Mouse (Mus musculus) embryo, embryonic 11.5 days (tissue): ENCODE results near the gene Tmem51.

ENCODE experiments used
- DNase-seq: peaks from one replicate; pipeline ENCODE4 v3.0.0-alpha.2; 2012; ENCODE audit warnings: low read depth, low spot score

Tmem51 gene

GRCm38 (mm10) chr4:142084131-142084899 is at the start of gene Tmem51:
Gene Tmem51 (minus strand): TSS chr4:142084304.
- DNase-seq = no peak

GRCm38 (mm10) chr4:142130162-142130561 is 46.1 kb upstream of the Tmem51 start:
- DNase-seq = no peak

- DNase-seq = no peak
These were observed 43.2 kb upstream of the Tmem51 start for GRCm38 (mm10) chr4:142127275-142127788.

- no peak for DNase-seq
These were observed 42.7 kb upstream of the Tmem51 start for GRCm38 (mm10) chr4:142126641-142127274.

- no peak for DNase-seq
These were observed 37.1 kb upstream of the Tmem51 start for GRCm38 (mm10) chr4:142121164-142121563.

GRCm38 (mm10) chr4:142118522-142118921 is 34.4 kb upstream of the Tmem51 start:
- DNase-seq = no peak

GRCm38 (mm10) chr4:142117993-142118392 is 33.9 kb upstream of the Tmem51 start:
- DNase-seq = no peak

- DNase-seq = no peak
These were observed 29.2 kb upstream of the Tmem51 start for GRCm38 (mm10) chr4:142113306-142113705.

- DNase-seq = no peak
These were observed 19.1 kb upstream of the Tmem51 start for GRCm38 (mm10) chr4:142103081-142103671.

- peak; percentile 58 for DNase-seq
These were observed 14.2 kb upstream of the Tmem51 start for GRCm38 (mm10) chr4:142098303-142098702.

GRCm38 (mm10) chr4:142097871-142098270 is 13.8 kb upstream of the Tmem51 start:
- DNase-seq = no peak

- no peak for DNase-seq
These were observed 11.6 kb upstream of the Tmem51 start for GRCm38 (mm10) chr4:142095513-142096241.

- DNase-seq = no peak
These were observed 10.3 kb upstream of the Tmem51 start for GRCm38 (mm10) chr4:142094386-142094785.

- DNase-seq = no peak
These were observed 7.0 kb upstream of the Tmem51 start for GRCm38 (mm10) chr4:142091100-142091499.

- no peak for DNase-seq
These were observed 5.9 kb upstream of the Tmem51 start for GRCm38 (mm10) chr4:142089966-142090365.

- no peak for DNase-seq
These were observed 4.7 kb upstream of the Tmem51 start for GRCm38 (mm10) chr4:142088836-142089235.

GRCm38 (mm10) chr4:142088409-142088808 is 4.3 kb upstream of the Tmem51 start:
- no peak for DNase-seq

GRCm38 (mm10) chr4:142084936-142085563 is 946 bp upstream of the Tmem51 start:
- DNase-seq = no peak

- no peak for DNase-seq
These were observed 358 bp downstream of the Tmem51 start for GRCm38 (mm10) chr4:142083762-142084130.

GRCm38 (mm10) chr4:142083193-142083592 is 911 bp downstream of the Tmem51 start:
- DNase-seq = no peak

- DNase-seq = no peak
These were observed 1.4 kb downstream of the Tmem51 start for GRCm38 (mm10) chr4:142082703-142083102.
